Mouse (Mus musculus) limb, embryonic 11.5 days (tissue): Measurements from ENCODE around the gene Pdzrn3. TPM values are rescaled to one million over a fixed set of nuclear protein-coding genes. Genes with fewer than 3 reads are reported as not detected.

Experiments
- ATAC-seq: fragments of 200-750 bp; cut with Nextera tagmentation; 2 replicates; pipeline ENCODE4 v1.8.0; 2017; ENCODE audit warnings: low read depth; ENCODE audit not compliant: insufficient number of reproducible peaks, low FRiP score, low TSS enrichment
- DNase-seq: peaks from one replicate; pipeline ENCODE4 v3.0.0-alpha.2; 2015; ENCODE audit warnings: low spot score
- H3K27ac ChIP-seq: fragments of 300-500 bp; sonication (generic); replicated peaks from 2 replicates; pipeline ENCODE4 v1.5.1; 2014; ENCODE audit warnings: low read depth, mild to moderate bottlenecking, low read length
- H3K27me3 ChIP-seq: fragments of 300-500 bp; sonication (generic); 2 replicates; pipeline ENCODE4 v1.6.1; 2014; ENCODE audit warnings: mild to moderate bottlenecking, low read length, mixed read lengths; ENCODE audit not compliant: control insufficient read depth, insufficient read depth
- H3K36me3 ChIP-seq: fragments of 300-500 bp; sonication (generic); 2 replicates; pipeline ENCODE4 v1.6.1; 2014; ENCODE audit warnings: mild to moderate bottlenecking, low read length, moderate library complexity, mixed read lengths; ENCODE audit not compliant: control insufficient read depth, insufficient read depth
- H3K4me1 ChIP-seq: fragments of 300-500 bp; sonication (generic); 2 replicates; pipeline ENCODE4 v1.6.1; 2014; ENCODE audit warnings: low read length, mixed read lengths; ENCODE audit not compliant: control insufficient read depth, insufficient read depth
- H3K4me2 ChIP-seq: fragments of 300-500 bp; sonication (generic); 2 replicates; pipeline ENCODE4 v1.6.1; 2014; ENCODE audit warnings: low read depth, mild to moderate bottlenecking, moderate library complexity; ENCODE audit not compliant: severe bottlenecking
- H3K4me3 ChIP-seq: fragments of 300-500 bp; sonication (generic); 2 replicates; pipeline ENCODE4 v1.5.1; 2014; ENCODE audit warnings: low read depth, low read length
- H3K9ac ChIP-seq: fragments of 300-500 bp; sonication (generic); 2 replicates; pipeline ENCODE4 v1.6.1; 2014; ENCODE audit warnings: mild to moderate bottlenecking, low read length
- H3K9me3 ChIP-seq: fragments of 300-500 bp; sonication (generic); 2 replicates; pipeline ENCODE4 v1.6.1; 2016; ENCODE audit warnings: low read length; ENCODE audit not compliant: control insufficient read depth
- WGBS: fragments of 180-500 bp; shearing (Covaris S2); extraction: QIAGEN DNeasy Blood & Tissue Kit; methylation state at CpG from one replicate; pipeline ENCODE4 v1.1.7; 2014; 5-methylcytosine and 5-hydroxymethylcytosine counted together
- polyA plus RNA-seq: library from polyadenylated mRNA; unstranded; fragments of >200 nt; fragmentation: Nextera tagmentation; extraction: Ambion mirVana; gene quantifications from 2 replicates; pipeline ENCODE4 v1.2.1, GENCODE M21; 2014

The Pdzrn3 gene
- polyA plus RNA-seq, 1 experiment from 2014 or later: 11.1 TPM

DNA sequence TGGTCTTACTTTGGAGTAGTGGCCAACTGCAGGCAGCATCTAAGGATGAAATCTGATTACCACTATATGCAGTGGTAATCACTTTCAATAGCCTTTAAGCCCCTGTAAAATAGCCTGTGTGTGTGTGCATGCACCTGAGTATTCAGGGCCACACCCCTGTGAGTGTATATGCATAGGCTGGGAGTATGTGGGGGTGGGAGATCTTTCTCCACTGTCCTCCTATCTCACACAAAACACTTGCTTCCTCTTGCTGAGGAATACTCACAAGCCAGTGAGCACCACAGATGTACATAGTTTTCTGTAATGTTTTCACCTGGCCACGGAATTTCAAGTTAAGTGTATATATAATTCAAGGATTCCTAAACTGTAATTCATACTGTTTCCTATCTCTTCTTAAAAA is 74.2 kb downstream of the Pdzrn3 start:
- peaks cover 9% of the 10 kb centered on the region for H3K4me1 ChIP-seq
- H3K9me3 ChIP-seq: no peaks in the 10 kb centered on the region
- H3K27ac ChIP-seq: no peak overlapping the region
- DNase-seq: no peak
- H3K4me3 ChIP-seq: no peak overlapping the region
- ATAC-seq: no peak
- H3K9ac ChIP-seq: no peak overlapping the region
- H3K4me2 ChIP-seq: no peak overlapping the region
- 91% methylated on average over 1 of the region's 1 CpGs for WGBS
- H3K27me3 ChIP-seq: no peaks in the 10 kb centered on the region
- H3K36me3 ChIP-seq: no peaks in the 10 kb centered on the region

DNA sequence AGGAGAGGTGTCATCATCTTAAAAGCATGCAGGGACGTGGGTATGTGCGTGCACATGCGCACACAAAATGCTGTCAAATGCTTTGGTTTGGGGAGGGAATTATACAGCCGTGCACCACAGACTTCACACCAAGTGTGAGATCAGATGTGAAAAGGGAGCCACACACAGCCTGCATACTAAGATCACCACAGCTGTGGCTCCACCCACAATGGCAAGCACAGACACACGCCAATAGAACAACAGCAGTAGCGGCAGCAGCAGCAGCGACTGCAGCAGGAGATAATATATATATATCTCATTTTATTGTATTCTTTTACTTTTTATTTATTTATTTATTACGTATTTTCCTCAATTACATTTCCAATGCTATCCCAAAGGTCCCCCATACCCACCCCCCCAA is 76.5 kb downstream of the Pdzrn3 start:
- H3K36me3 ChIP-seq: no peaks in the 10 kb centered on the region
- no peaks in the 10 kb centered on the region for H3K27me3 ChIP-seq
- no peaks in the 10 kb centered on the region for H3K9me3 ChIP-seq
- H3K4me3 ChIP-seq: no peak overlapping the region
- ATAC-seq (no peak), DNase-seq (no peak)
- H3K4me1 ChIP-seq: peaks cover 13% of the 10 kb centered on the region
- 92% methylated on average over 8 of the region's 8 CpGs for WGBS
- no peak overlapping the region for H3K9ac ChIP-seq
- no peak overlapping the region for H3K4me2 ChIP-seq
- H3K27ac ChIP-seq: no peak overlapping the region

DNA sequence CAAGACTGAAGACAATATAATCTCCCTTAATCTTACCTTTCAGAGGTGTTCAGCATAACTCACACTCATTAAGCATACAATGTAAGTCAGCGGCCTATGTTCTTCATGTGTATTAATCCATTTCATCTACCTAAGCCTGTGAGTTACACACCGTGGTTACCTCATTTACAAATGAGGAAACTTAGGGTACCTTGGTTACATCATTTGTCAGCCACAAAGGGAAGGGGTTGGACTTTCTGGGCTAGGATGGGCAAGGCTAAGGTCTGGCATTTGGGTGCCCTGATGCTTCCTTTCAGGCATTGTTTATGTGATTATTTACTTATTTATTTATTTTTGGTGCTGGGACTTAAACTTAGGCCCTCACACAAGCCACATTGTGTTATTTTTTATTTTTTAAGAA is 78.3 kb downstream of the Pdzrn3 start:
- H3K4me2 ChIP-seq: no peak overlapping the region
- no peak for DNase-seq
- no peak overlapping the region for H3K4me3 ChIP-seq
- H3K9me3 ChIP-seq: no peaks in the 10 kb centered on the region
- H3K27ac ChIP-seq: no peak overlapping the region
- H3K36me3 ChIP-seq: no peaks in the 10 kb centered on the region
- no peak overlapping the region for H3K9ac ChIP-seq
- H3K27me3 ChIP-seq: no peaks in the 10 kb centered on the region
- ATAC-seq: no peak
- WGBS: 93% methylated on average over 2 of the region's 2 CpGs
- peaks cover 25% of the 10 kb centered on the region for H3K4me1 ChIP-seq

DNA sequence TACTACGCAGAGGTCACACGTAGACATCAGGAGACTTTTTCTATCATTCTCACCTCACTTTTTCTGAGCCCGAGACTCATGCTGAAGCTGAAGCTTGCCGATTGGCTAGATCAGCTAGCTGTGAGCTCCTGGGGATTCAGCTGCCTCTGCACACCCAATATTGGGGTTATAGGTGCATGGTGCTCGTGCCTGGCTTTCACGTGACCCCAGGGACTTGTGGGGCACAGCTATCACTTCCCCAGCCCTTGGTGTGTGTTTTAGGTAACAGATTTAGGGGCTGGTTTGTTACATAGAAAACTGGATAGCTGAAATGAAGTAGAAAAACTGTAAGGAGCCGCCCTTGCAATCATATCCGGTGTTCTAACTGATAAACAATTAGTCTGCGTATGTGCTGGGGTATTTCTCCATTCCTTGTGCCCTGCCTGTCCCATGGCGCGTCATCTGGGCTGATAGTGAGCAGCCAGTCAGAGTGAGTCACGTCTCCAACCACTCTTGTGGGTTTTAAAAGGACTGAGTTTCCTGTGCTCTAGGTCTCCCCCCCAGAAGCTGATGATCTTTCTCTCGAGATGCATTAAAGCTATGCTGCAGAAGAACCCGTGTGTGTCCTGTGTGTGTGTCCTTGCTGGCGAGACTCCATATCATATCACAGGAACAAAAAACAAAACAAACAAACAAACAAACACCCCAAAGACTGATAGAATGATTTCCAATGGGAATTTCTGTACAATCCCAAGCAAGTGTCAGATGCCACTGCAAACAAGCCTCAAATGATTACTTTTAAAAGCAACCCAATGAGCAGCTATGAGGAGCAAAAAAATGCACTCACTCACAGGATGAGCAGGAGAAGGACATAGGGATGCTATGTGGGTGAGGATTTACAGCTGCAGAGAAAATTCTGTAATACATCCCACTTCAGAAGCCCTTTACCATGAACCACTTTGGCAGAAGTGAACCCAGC is 79.9 kb downstream of the Pdzrn3 start:
- no peak overlapping the region for H3K9ac ChIP-seq
- H3K36me3 ChIP-seq: no peaks in the 10 kb centered on the region
- peaks cover 40% of the 10 kb centered on the region for H3K4me1 ChIP-seq
- H3K9me3 ChIP-seq: no peaks in the 10 kb centered on the region
- ATAC-seq: no peak
- WGBS: 86% methylated on average over 15 of the region's 15 CpGs
- H3K27me3 ChIP-seq: no peaks in the 10 kb centered on the region
- H3K4me2 ChIP-seq: no peak overlapping the region
- no peak overlapping the region for H3K27ac ChIP-seq
- DNase-seq: no peak
- no peak overlapping the region for H3K4me3 ChIP-seq

DNA sequence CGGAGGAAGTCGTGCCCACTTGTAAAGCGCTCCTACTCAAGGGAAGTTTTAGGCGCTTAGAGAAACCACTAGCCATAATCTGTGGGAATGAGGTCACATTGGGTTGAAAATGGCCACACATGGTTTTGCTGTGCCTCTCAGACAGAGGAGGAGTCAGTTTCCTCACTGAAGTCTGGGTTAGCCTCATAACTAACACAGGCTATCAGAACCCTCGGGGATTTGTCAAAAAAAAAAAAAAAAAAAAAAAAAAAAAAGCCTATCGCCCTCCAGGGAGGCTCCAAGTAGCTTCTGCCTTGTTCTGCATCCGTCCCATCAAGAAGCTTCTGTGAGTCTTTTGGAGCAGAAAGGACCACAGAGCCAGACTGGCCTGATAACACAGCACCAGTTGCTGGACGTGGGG is 80.7 kb downstream of the Pdzrn3 start:
- Histone ChIP-seq H3K27ac (no peak overlapping the region), H3K9ac (no peak overlapping the region), H3K4me1 (peaks cover 43% of the 10 kb centered on the region), H3K27me3 (no peaks in the 10 kb centered on the region), H3K9me3 (no peaks in the 10 kb centered on the region), H3K36me3 (no peaks in the 10 kb centered on the region), H3K4me3 (no peak overlapping the region), H3K4me2 (no peak overlapping the region)
- WGBS: 57% methylated on average over 8 of the region's 8 CpGs
- DNase-seq (no peak), ATAC-seq (no peak)

DNA sequence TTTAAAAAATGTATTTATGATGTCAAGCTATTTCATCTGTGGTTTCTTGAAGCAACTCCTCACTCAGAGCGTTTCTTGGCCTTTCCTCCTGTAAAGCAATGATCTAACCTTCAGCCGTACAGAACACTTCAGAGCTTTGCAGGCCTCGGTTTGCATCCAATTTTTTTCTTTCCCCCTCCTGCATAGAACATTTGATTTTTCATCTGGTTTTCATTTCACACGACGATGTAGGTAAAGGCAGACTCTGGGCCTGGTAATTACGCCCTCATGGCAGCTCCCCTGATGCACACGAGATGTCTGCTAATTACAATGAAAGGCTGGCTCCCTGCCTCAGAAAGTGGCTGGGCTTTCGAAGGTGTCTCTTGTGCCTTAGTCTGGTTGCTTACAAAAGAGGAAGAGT is 81.4 kb downstream of the Pdzrn3 start:
- 13% methylated on average over 8 of the region's 8 CpGs for WGBS
- Histone ChIP-seq H3K9me3 (no peaks in the 10 kb centered on the region), H3K4me1 (peaks cover 43% of the 10 kb centered on the region), H3K27ac (peak overlapping the region; percentile 49), H3K36me3 (no peaks in the 10 kb centered on the region), H3K4me2 (no peak overlapping the region), H3K27me3 (no peaks in the 10 kb centered on the region), H3K4me3 (no peak overlapping the region), H3K9ac (no peak overlapping the region)
- DNase-seq: no peak
- no peak for ATAC-seq

DNA sequence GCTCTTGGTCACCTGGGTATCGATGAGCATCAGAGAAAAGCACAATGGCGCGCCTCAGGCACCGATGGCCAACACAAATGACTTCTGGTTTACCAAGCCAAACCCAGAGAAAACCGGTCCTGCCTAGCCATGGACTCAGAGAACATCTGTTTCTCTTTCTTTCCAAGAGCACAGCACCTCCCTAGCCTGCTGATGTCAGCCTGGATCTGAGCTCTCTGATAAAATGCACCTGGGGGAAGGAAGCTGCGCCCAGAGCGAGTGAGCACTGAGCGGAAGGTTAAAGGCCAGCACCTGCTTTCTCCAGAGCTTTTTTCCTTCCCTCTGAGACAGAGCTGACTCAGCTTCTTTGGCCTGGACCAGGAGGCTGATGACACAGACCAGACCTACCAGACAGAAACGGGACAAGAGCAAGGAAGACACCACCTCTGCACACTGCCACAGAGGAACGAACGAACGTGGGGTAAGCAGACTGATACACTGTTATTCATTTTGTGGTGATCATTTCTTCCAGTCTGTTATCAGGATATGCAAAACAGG is 84.6 kb downstream of the Pdzrn3 start:
- H3K27ac ChIP-seq: peak overlapping the region; percentile 55; the same call in 1 of the 2 replicates
- H3K27me3 ChIP-seq: no peaks in the 10 kb centered on the region
- peaks cover 54% of the 10 kb centered on the region for H3K4me1 ChIP-seq
- no peak overlapping the region for H3K4me2 ChIP-seq
- 41% methylated on average over 12 of the region's 12 CpGs for WGBS
- H3K36me3 ChIP-seq: no peaks in the 10 kb centered on the region
- ATAC-seq (peak; percentile 46; the same call in 1 of the 2 replicates), DNase-seq (peak; percentile 67)
- no peak overlapping the region for H3K9ac ChIP-seq
- H3K4me3 ChIP-seq: no peak overlapping the region
- H3K9me3 ChIP-seq: no peaks in the 10 kb centered on the region

DNA sequence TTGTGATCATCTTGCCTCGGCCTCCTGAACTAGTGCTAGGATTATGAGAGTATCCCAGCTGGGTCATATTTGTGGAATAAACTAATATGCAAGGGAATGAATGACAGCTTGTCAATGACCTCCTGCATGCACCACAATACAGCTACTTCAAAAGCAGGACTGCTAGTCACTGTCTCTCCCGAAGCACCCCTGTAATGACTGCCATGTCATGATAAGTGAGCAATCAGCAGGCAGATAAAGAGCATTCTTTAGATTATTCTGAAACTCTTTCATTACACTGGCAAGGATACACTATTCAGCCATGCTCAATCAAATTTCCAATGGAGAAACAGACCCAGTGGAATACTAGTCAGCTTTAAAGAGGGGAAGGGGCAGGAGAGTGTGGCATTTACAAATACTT is 85.8 kb downstream of the Pdzrn3 start:
- Histone ChIP-seq H3K4me2 (no peak overlapping the region), H3K9me3 (no peaks in the 10 kb centered on the region), H3K4me3 (no peak overlapping the region), H3K9ac (no peak overlapping the region), H3K27me3 (no peaks in the 10 kb centered on the region), H3K36me3 (no peaks in the 10 kb centered on the region), H3K27ac (no peak overlapping the region), H3K4me1 (peaks cover 50% of the 10 kb centered on the region)
- 68% methylated on average over 2 of the region's 2 CpGs for WGBS
- ATAC-seq (no peak), DNase-seq (no peak)
